Mouse (Mus musculus): ENCODE data around the gene Tmem86b. TPM values are rescaled to one million over a fixed set of nuclear protein-coding genes. Genes with fewer than 3 reads are reported as not detected.

The Tmem86b gene
- total and polyA plus RNA-seq, 3 experiments: 4.8 to 40.0 (median 9.3) TPM

- H3K4me1 ChIP-seq (ENCODE audit: insufficient read depth, low read depth, low read length): peaks cover 46% of the 10 kb centered on the region
Observed at GRCm38 (mm10) chr7:4668506-4668905, 37.3 kb upstream of the Tmem86b start.

GRCm38 (mm10) chr7:4666871-4667270, 35.6 kb upstream of the Tmem86b start:
- no peak for ATAC-seq (ENCODE audit: extremely low read depth, insufficient number of reproducible peaks, low FRiP score, poor library complexity, severe bottlenecking)
- no peaks in the 10 kb centered on the region for H3K9me3 ChIP-seq (replicated peaks)
- no peak for DNase-seq (ENCODE audit: low spot score)
- peaks cover 91% of the 10 kb centered on the region for H3K36me3 ChIP-seq (replicated peaks)
- no peaks in the 10 kb centered on the region for H3K27me3 ChIP-seq (ENCODE audit: insufficient read depth, low read length)
- H3K4me3 ChIP-seq (ENCODE audit: low read depth, low read length): no peak overlapping the region
- peaks cover 41% of the 10 kb centered on the region for H3K4me1 ChIP-seq (ENCODE audit: insufficient read depth, low read depth, low read length)
- TF ChIP-seq TAL1 (conservative IDR thresholded peaks at IDR 0.05; ENCODE audit: low read depth, low read length) (no peak), GATA2 (IDR thresholded peaks at IDR 0.05; ENCODE audit: borderline replicate concordance, low read depth, low read length) (no peak), POLR2AphosphoS5 (IDR thresholded peaks at IDR 0.05; ENCODE audit: insufficient replicate concordance, low read depth, low read length) (no peak), GATA1 (IDR thresholded peaks at IDR 0.05; ENCODE audit: borderline replicate concordance, low read length) (no peak), CTCF (IDR thresholded peaks at IDR 0.05; ENCODE audit: low read depth, low read length) (no peak)

More at GRCm38 (mm10) chr7:4668506-4668905, 37.3 kb upstream of the Tmem86b start:
- Histone ChIP-seq H3K27me3 (ENCODE audit: insufficient read depth, low read length) (no peaks in the 10 kb centered on the region), H3K36me3 (replicated peaks) (peaks cover 92% of the 10 kb centered on the region), H3K9me3 (replicated peaks) (no peaks in the 10 kb centered on the region), H3K4me3 (ENCODE audit: low read depth, low read length) (no peak overlapping the region)
- ATAC-seq (ENCODE audit: extremely low read depth, insufficient number of reproducible peaks, low FRiP score, poor library complexity, severe bottlenecking) (no peak), DNase-seq (ENCODE audit: low spot score) (no peak)
- TF ChIP-seq POLR2AphosphoS5 (IDR thresholded peaks at IDR 0.05; ENCODE audit: insufficient replicate concordance, low read depth, low read length): no peak
- no peak for TF ChIP-seq GATA2 (IDR thresholded peaks at IDR 0.05; ENCODE audit: borderline replicate concordance, low read depth, low read length)
- no peak for TF ChIP-seq TAL1 (conservative IDR thresholded peaks at IDR 0.05; ENCODE audit: low read depth, low read length)
- no peak for TF ChIP-seq GATA1 (IDR thresholded peaks at IDR 0.05; ENCODE audit: borderline replicate concordance, low read length)
- no peak for TF ChIP-seq CTCF (IDR thresholded peaks at IDR 0.05; ENCODE audit: low read depth, low read length)

- Histone ChIP-seq H3K4me3 (ENCODE audit: low read depth, low read length) (no peak overlapping the region), H3K4me1 (ENCODE audit: insufficient read depth, low read depth, low read length) (peaks cover 36% of the 10 kb centered on the region), H3K9me3 (replicated peaks) (no peaks in the 10 kb centered on the region), H3K27me3 (ENCODE audit: insufficient read depth, low read length) (no peaks in the 10 kb centered on the region), H3K36me3 (replicated peaks) (peaks cover 82% of the 10 kb centered on the region)
- no peak for TF ChIP-seq TAL1 (conservative IDR thresholded peaks at IDR 0.05; ENCODE audit: low read depth, low read length)
- DNase-seq (ENCODE audit: low spot score): no peak
- ATAC-seq (ENCODE audit: extremely low read depth, insufficient number of reproducible peaks, low FRiP score, poor library complexity, severe bottlenecking): no peak
Observed at GRCm38 (mm10) chr7:4663742-4664141, 32.5 kb upstream of the Tmem86b start.

GRCm38 (mm10) chr7:4663179-4663578, 32.0 kb upstream of the Tmem86b start:
- no peak overlapping the region for H3K4me3 ChIP-seq (ENCODE audit: low read depth, low read length)
- no peaks in the 10 kb centered on the region for H3K27me3 ChIP-seq (ENCODE audit: insufficient read depth, low read length)
- no peak for ATAC-seq (ENCODE audit: extremely low read depth, insufficient number of reproducible peaks, low FRiP score, poor library complexity, severe bottlenecking)
- H3K9me3 ChIP-seq (replicated peaks): no peaks in the 10 kb centered on the region
- DNase-seq (ENCODE audit: low spot score): no peak
- H3K36me3 ChIP-seq (replicated peaks): peaks cover 76% of the 10 kb centered on the region
- TF ChIP-seq CTCF (IDR thresholded peaks at IDR 0.05; ENCODE audit: low read depth, low read length) (no peak), GATA1 (IDR thresholded peaks at IDR 0.05; ENCODE audit: borderline replicate concordance, low read length) (no peak), GATA2 (IDR thresholded peaks at IDR 0.05; ENCODE audit: borderline replicate concordance, low read depth, low read length) (no peak), POLR2AphosphoS5 (IDR thresholded peaks at IDR 0.05; ENCODE audit: insufficient replicate concordance, low read depth, low read length) (no peak), TAL1 (conservative IDR thresholded peaks at IDR 0.05; ENCODE audit: low read depth, low read length) (no peak)
- peaks cover 33% of the 10 kb centered on the region for H3K4me1 ChIP-seq (ENCODE audit: insufficient read depth, low read depth, low read length)

- TF ChIP-seq CTCF (IDR thresholded peaks at IDR 0.05; ENCODE audit: low read depth, low read length) (no peak), GATA2 (IDR thresholded peaks at IDR 0.05; ENCODE audit: borderline replicate concordance, low read depth, low read length) (no peak), GATA1 (IDR thresholded peaks at IDR 0.05; ENCODE audit: borderline replicate concordance, low read length) (no peak)
- ATAC-seq (ENCODE audit: extremely low read depth, insufficient number of reproducible peaks, low FRiP score, poor library complexity, severe bottlenecking) (no peak), DNase-seq (ENCODE audit: low spot score) (no peak)
- no peaks in the 10 kb centered on the region for H3K9me3 ChIP-seq (replicated peaks)
- H3K27me3 ChIP-seq (ENCODE audit: insufficient read depth, low read length): no peaks in the 10 kb centered on the region
- H3K36me3 ChIP-seq (replicated peaks): peaks cover 74% of the 10 kb centered on the region
- peaks cover 62% of the 10 kb centered on the region for H3K4me1 ChIP-seq (ENCODE audit: insufficient read depth, low read depth, low read length)
- H3K4me3 ChIP-seq (ENCODE audit: low read depth, low read length): no peak overlapping the region; the same call in 1 of the 2 replicates
Observed at GRCm38 (mm10) chr7:4659911-4660443, 28.8 kb upstream of the Tmem86b start.

- TF ChIP-seq CTCF (IDR thresholded peaks at IDR 0.05; ENCODE audit: low read depth, low read length): no peak
- no peak for TF ChIP-seq TAL1 (conservative IDR thresholded peaks at IDR 0.05; ENCODE audit: low read depth, low read length)
- DNase-seq (ENCODE audit: low spot score): peak; percentile 96
- Histone ChIP-seq H3K4me1 (ENCODE audit: insufficient read depth, low read depth, low read length) (peaks cover 64% of the 10 kb centered on the region), H3K27me3 (ENCODE audit: insufficient read depth, low read length) (no peaks in the 10 kb centered on the region), H3K4me3 (ENCODE audit: low read depth, low read length) (peak within 1 kb of the TSS; percentile 96), H3K36me3 (replicated peaks) (peaks cover 71% of the 10 kb centered on the region), H3K9me3 (replicated peaks) (no peaks in the 10 kb centered on the region)
- peak; percentile 83 for ATAC-seq (ENCODE audit: extremely low read depth, insufficient number of reproducible peaks, low FRiP score, poor library complexity, severe bottlenecking)
Observed at GRCm38 (mm10) chr7:4658912-4659551, 27.8 kb upstream of the Tmem86b start, which contains the start of gene Ppp6r1. Gene Ppp6r1, minus strand, starts transcription at chr7:4659019.
